Mouse (Mus musculus) 3T3-L1 (cell line): ENCODE data around the gene Acacb.

Source experiments
- DNase-seq: peaks from one replicate; pipeline ENCODE4 v3.0.0-alpha.2; 2015; ENCODE audit warnings: low read depth, low spot score

Acacb gene

GRCm38 (mm10) chr5:114175596-114176171, 29.3 kb downstream of the Acacb start:
- peak; percentile 99 for DNase-seq

- DNase-seq = peak; percentile 56
These were observed 30.4 kb downstream of the Acacb start for GRCm38 (mm10) chr5:114176548-114177400.

GRCm38 (mm10) chr5:114177966-114178719, 31.8 kb downstream of the Acacb start:
- no peak for DNase-seq

- DNase-seq = no peak
These were observed 33.2 kb downstream of the Acacb start for GRCm38 (mm10) chr5:114179541-114179940.

- DNase-seq = no peak
These were observed 37.2 kb downstream of the Acacb start for GRCm38 (mm10) chr5:114183493-114183892.

GRCm38 (mm10) chr5:114187108-114187507, 40.8 kb downstream of the Acacb start:
- no peak for DNase-seq

- peak; percentile 64 for DNase-seq
These were observed 42.6 kb downstream of the Acacb start for GRCm38 (mm10) chr5:114188900-114189464.

- DNase-seq = no peak
These were observed 47.8 kb downstream of the Acacb start for GRCm38 (mm10) chr5:114194161-114194560.

- DNase-seq = no peak
These were observed 52.9 kb downstream of the Acacb start for GRCm38 (mm10) chr5:114199116-114199777.

GRCm38 (mm10) chr5:114206158-114206557, 59.8 kb downstream of the Acacb start:
- no peak for DNase-seq

- DNase-seq = no peak
These were observed 66.8 kb downstream of the Acacb start for GRCm38 (mm10) chr5:114213183-114213582.

- DNase-seq = no peak
These were observed 72.4 kb downstream of the Acacb start for GRCm38 (mm10) chr5:114218771-114219170.

- no peak for DNase-seq
These were observed 79.7 kb downstream of the Acacb start for GRCm38 (mm10) chr5:114226051-114226450.

- no peak for DNase-seq
These were observed 82.6 kb downstream of the Acacb start for GRCm38 (mm10) chr5:114228901-114229300.

GRCm38 (mm10) chr5:114238924-114239323, 92.6 kb downstream of the Acacb start:
- DNase-seq = no peak

GRCm38 (mm10) chr5:114239737-114240136, 93.4 kb downstream of the Acacb start:
- DNase-seq = no peak

GRCm38 (mm10) chr5:114246465-114246864, 100.1 kb downstream of the Acacb start:
- no peak for DNase-seq

- peak; percentile 84 for DNase-seq
These were observed 101.8 kb downstream of the Acacb start for GRCm38 (mm10) chr5:114248174-114248589.

- DNase-seq = no peak
These were observed 113.2 kb downstream of the Acacb start for GRCm38 (mm10) chr5:114259495-114259894.

- DNase-seq = no peak
These were observed 115.2 kb downstream of the Acacb start for GRCm38 (mm10) chr5:114261494-114261893.

GRCm38 (mm10) chr5:114264030-114264459, 117.7 kb downstream of the Acacb start:
- no peak for DNase-seq
